Mouse (Mus musculus) brain, embryonic 14.5 days (tissue): ENCODE results near the gene Lyrm1.

Experiments
- CTCF ChIP-seq: fragments of 200-500 bp; IDR thresholded peaks from 2 replicates; pipeline ENCODE4 v1.5.1; 2012; ENCODE audit warnings: inconsistent platforms, mild to moderate bottlenecking, moderate library complexity, borderline replicate concordance; ENCODE audit not compliant: insufficient read depth, insufficient read length; ENCODE audit errors: extremely low read depth
- POLR2A ChIP-seq: fragments of 200-500 bp; IDR thresholded peaks from 2 replicates; pipeline ENCODE4 v1.6.1; 2012; ENCODE audit warnings: mild to moderate bottlenecking, inconsistent platforms, borderline replicate concordance; ENCODE audit not compliant: poor library complexity, insufficient read depth, insufficient read length, severe bottlenecking; ENCODE audit errors: extremely low read depth

GRCm38 (mm10) chr7:119873050-119873449 lies 22.6 kb upstream of the Lyrm1 start:
- TF ChIP-seq CTCF (no peak), POLR2A (no peak)
